Mouse (Mus musculus): ENCODE data around the gene Llph. TPM values are rescaled to one million over a fixed set of nuclear protein-coding genes. Genes with fewer than 3 reads are reported as not detected.

Gene Llph
- 50.9 and 58.7 TPM in 2 replicates for polyA plus RNA-seq (2015; fragmentation: Nextera tagmentation; extraction: Ambion mirVana)

DNA sequence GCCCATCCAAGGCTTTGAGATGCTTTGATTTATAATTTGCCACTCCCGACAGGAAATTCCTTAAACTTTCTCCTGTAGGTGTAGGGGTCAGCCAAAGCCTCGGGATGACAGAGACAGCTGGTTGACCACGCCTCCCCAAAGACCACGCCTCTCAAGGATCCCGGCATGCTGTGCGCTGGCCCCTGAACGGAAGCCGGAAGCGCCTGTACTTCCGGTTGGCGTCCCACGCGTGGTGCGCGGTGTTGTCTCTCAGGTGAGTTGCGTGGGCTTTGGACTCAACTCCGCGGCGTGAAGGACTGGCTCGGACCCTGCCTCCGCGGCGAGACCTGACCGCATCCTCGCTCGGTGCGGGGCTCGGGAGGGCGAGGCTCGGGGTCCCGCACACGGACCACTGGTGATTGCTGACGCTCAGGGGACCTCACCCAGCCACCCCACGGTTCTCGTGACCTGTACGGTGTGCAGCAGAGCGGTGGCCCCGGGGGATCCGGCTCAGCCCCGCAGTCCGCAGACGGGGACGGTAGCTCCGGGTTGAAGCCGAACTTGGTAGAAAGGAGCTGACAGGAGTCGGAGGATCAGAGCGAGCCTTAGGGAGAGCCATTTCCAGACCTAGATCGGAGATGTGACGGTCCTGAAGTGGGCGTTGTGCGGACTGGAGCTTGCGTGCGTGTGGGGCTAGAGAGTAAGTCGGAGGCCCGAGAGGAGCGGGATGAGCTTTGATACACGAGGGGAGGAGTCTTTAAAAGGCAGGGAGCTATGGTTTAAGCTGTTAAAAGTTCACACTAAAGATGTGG lies at the start of gene Llph:
TSS of gene Llph (plus strand) at position 200 of the 791 bp plus-strand sequence.
- H3K4me2 ChIP-seq, result peak within 1 kb of the TSS; percentile 95
- under 1% methylated on average over 57 of the region's 57 CpGs for WGBS
- peak within 1 kb of the TSS; percentile 19; the same call in 1 of the 2 replicates for H3K27ac ChIP-seq
- peak within 1 kb of the TSS; percentile 100 for H3K4me3 ChIP-seq
- H3K9me3 ChIP-seq (replicated peaks), result no peaks in the 10 kb centered on the region
- peak; percentile 96 for ATAC-seq
- H3K4me1 ChIP-seq, result peaks cover 16% of the 10 kb centered on the region
- no peaks in the 10 kb centered on the region for H3K27me3 ChIP-seq
- H3K36me3 ChIP-seq (ENCODE audit: poor library complexity, severe bottlenecking), result peaks cover 28% of the 10 kb centered on the region
- peak within 1 kb of the TSS; percentile 89 for H3K9ac ChIP-seq

DNA sequence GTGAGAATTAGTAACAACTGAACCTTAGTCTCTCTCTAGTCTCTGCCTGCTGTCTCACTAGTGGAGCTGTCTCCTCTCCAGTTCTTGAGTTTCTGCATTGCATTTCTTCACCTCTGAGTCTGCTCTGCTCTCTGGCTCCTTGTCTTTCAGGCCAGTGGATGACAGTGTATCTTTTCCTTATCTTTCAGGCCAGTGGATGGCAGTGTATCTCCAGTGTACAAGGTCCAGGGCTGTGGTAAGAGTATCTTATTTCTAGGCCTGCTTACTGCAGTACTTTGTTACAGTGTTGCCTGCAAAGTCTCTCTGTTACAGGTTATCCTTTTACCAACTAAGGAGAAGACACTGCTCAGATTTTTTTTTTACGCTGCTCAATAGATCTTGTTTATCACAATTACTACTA lies 44.0 kb upstream of the Llph start:
- no peaks in the 10 kb centered on the region for H3K4me1 ChIP-seq
- no peak for ATAC-seq
- H3K27ac ChIP-seq, result no peak overlapping the region
- no peaks in the 10 kb centered on the region for H3K27me3 ChIP-seq
- H3K4me3 ChIP-seq, result no peak overlapping the region
- no peak overlapping the region for H3K4me2 ChIP-seq
- no peaks in the 10 kb centered on the region for H3K36me3 ChIP-seq (ENCODE audit: poor library complexity, severe bottlenecking)
- H3K9ac ChIP-seq, result no peak overlapping the region
- no peaks in the 10 kb centered on the region; the same call in 1 of the 2 replicates for H3K9me3 ChIP-seq (replicated peaks)
- WGBS, result 95% methylated on average over 1 of the region's 1 CpGs

DNA sequence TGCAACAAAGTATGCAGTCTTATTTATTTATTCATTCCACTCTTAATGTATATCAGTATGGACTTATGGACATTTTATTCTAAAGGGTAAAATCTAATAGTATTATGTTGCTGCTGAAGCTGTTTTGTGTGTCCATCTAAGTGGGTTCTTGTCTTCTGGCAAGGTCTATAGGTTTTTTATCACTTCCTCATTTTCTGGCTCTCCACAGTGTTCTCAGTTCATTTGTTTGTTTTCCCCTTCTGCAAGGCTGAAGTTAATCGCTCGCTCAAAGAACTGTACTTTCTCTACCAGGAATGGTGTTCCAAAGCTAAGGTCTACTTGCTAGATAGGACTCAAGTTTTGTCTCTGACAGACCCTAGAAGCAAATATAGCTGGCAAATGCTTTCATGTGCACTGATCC lies 43.5 kb upstream of the Llph start:
- H3K9ac ChIP-seq, result no peak overlapping the region
- WGBS, result 88% methylated on average over 2 of the region's 2 CpGs

DNA sequence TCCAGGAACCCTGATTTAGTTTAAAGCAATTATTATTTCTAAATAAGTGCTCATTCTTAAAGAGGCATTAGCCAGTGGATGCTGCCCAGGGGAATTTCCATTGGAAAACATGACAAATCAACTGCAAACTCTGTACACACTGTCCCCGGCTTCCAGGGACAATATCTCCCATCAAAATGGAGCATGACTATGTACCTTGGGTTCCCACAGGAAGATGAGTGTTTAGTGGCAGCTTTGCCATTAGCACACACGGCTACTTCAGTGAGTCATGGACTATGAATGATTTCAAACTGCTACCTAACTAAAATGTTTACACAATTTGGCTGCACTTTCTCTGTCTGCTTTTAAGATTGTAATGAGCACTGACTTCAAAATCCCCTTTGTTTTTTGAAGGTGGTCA lies 38.4 kb upstream of the Llph start:
- H3K27me3 ChIP-seq, result no peaks in the 10 kb centered on the region
- no peaks in the 10 kb centered on the region for H3K36me3 ChIP-seq (ENCODE audit: poor library complexity, severe bottlenecking)
- H3K27ac ChIP-seq, result no peak overlapping the region
- H3K4me2 ChIP-seq, result no peak overlapping the region
- H3K4me1 ChIP-seq, result no peaks in the 10 kb centered on the region
- no peak for ATAC-seq
- H3K4me3 ChIP-seq, result no peak overlapping the region
- H3K9ac ChIP-seq, result no peak overlapping the region
- H3K9me3 ChIP-seq (replicated peaks), result no peaks in the 10 kb centered on the region; the same call in 1 of the 2 replicates
- 86% methylated on average over 2 of the region's 2 CpGs for whole genome bisulfite sequencing

More for the DNA sequence above, 43.5 kb upstream of the Llph start:
- Histone ChIP-seq H3K36me3 (ENCODE audit: poor library complexity, severe bottlenecking) (no peaks in the 10 kb centered on the region), H3K27me3 (no peaks in the 10 kb centered on the region), H3K4me1 (no peaks in the 10 kb centered on the region), H3K4me3 (no peak overlapping the region), H3K4me2 (no peak overlapping the region), H3K9me3 (replicated peaks) (no peaks in the 10 kb centered on the region; the same call in 1 of the 2 replicates), H3K27ac (no peak overlapping the region)
- no peak for ATAC-seq

GRCm38 (mm10) chr10:120189276-120189675 lies 37.6 kb upstream of the Llph start:
- H3K27ac ChIP-seq, result no peak overlapping the region
- no peak for ATAC-seq
- no peaks in the 10 kb centered on the region for H3K4me1 ChIP-seq
- H3K4me3 ChIP-seq, result no peak overlapping the region
- H3K4me2 ChIP-seq, result no peak overlapping the region
- no peak overlapping the region for H3K9ac ChIP-seq
- 79% methylated on average over 11 of the region's 11 CpGs for WGBS
- no peaks in the 10 kb centered on the region for H3K36me3 ChIP-seq (ENCODE audit: poor library complexity, severe bottlenecking)
- H3K9me3 ChIP-seq (replicated peaks), result no peaks in the 10 kb centered on the region; the same call in 1 of the 2 replicates
- H3K27me3 ChIP-seq, result no peaks in the 10 kb centered on the region

DNA sequence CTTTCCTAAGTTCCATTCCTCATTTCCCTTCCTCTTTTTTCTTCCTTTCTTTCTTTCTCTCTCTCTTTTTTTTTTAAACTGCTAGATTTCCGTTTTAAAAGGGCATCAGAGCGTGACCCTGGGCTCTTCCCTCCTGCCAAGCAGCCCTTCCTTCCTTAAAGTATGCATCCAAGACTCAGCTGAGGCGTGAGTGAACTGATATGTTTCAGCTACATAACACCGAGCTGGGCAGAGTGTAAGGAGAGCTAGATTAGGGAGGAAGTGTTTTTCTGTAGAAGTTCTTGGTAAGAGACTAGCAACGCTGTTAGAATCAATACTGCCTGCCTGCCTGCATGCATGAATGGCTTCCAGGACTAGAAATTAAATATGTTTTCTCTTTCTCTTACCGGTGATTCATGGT lies 37.1 kb upstream of the Llph start:
- H3K4me3 ChIP-seq, result no peak overlapping the region

GRCm38 (mm10) chr10:120191165-120191564 lies 35.7 kb upstream of the Llph start:
- Histone ChIP-seq H3K9ac (no peak overlapping the region), H3K9me3 (replicated peaks) (no peaks in the 10 kb centered on the region; the same call in 1 of the 2 replicates), H3K27ac (no peak overlapping the region), H3K27me3 (no peaks in the 10 kb centered on the region), H3K36me3 (ENCODE audit: poor library complexity, severe bottlenecking) (no peaks in the 10 kb centered on the region), H3K4me1 (no peaks in the 10 kb centered on the region), H3K4me3 (no peak overlapping the region), H3K4me2 (no peak overlapping the region)
- WGBS, result 89% methylated on average over 6 of the region's 6 CpGs
- no peak for ATAC-seq

More for the DNA sequence above, 37.1 kb upstream of the Llph start:
- Histone ChIP-seq H3K27me3 (no peaks in the 10 kb centered on the region), H3K9ac (no peak overlapping the region), H3K9me3 (replicated peaks) (no peaks in the 10 kb centered on the region; the same call in 1 of the 2 replicates), H3K27ac (no peak overlapping the region), H3K4me1 (no peaks in the 10 kb centered on the region), H3K4me2 (no peak overlapping the region), H3K36me3 (ENCODE audit: poor library complexity, severe bottlenecking) (no peaks in the 10 kb centered on the region)
- WGBS, result 30% methylated on average over 6 of the region's 6 CpGs
- no peak for ATAC-seq

DNA sequence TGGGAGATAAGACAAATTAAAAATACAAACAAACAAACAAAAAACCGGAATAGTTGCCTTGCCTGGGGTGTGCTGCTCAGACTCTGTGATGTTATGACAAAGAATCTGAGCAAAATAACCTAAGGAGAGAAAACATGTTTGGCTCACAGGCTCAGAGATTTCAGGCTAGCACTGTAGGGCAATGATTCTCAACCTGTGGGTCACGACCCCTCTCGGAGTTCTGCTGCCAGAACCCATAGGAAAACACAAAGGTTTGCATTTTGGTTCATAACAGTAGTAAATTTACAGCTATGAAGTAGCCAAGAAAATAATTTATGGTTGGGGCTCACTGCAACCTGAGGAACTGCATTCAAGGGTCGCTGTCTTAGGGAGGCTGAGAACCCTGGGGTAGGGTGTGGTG lies 34.6 kb upstream of the Llph start:
- H3K4me2 ChIP-seq, result no peak overlapping the region
- no peak for ATAC-seq
- H3K9ac ChIP-seq, result no peak overlapping the region
- 90% methylated on average over 4 of the region's 4 CpGs for WGBS
- H3K27me3 ChIP-seq, result no peaks in the 10 kb centered on the region
- no peaks in the 10 kb centered on the region for H3K4me1 ChIP-seq
- no peak overlapping the region for H3K27ac ChIP-seq
- no peaks in the 10 kb centered on the region for H3K9me3 ChIP-seq (replicated peaks)
- no peaks in the 10 kb centered on the region for H3K36me3 ChIP-seq (ENCODE audit: poor library complexity, severe bottlenecking)
- no peak overlapping the region for H3K4me3 ChIP-seq

- Histone ChIP-seq H3K9ac (no peak overlapping the region), H3K4me3 (no peak overlapping the region), H3K27ac (no peak overlapping the region), H3K9me3 (replicated peaks) (no peaks in the 10 kb centered on the region), H3K4me2 (no peak overlapping the region), H3K36me3 (ENCODE audit: poor library complexity, severe bottlenecking) (no peaks in the 10 kb centered on the region), H3K27me3 (no peaks in the 10 kb centered on the region), H3K4me1 (no peaks in the 10 kb centered on the region)
- 94% methylated on average over 8 of the region's 8 CpGs for WGBS
- no peak for ATAC-seq
Measured at GRCm38 (mm10) chr10:120193255-120193654, 33.6 kb upstream of the Llph start.

- H3K4me1 ChIP-seq, result peaks cover 11% of the 10 kb centered on the region
- WGBS, result 84% methylated on average over 14 of the region's 14 CpGs
- H3K4me2 ChIP-seq, result no peak overlapping the region
Measured at GRCm38 (mm10) chr10:120197061-120197835, 29.6 kb upstream of the Llph start.

GRCm38 (mm10) chr10:120201131-120201921 lies 25.5 kb upstream of the Llph start, which contains the start of gene Tmbim4:
Gene Tmbim4 (plus strand): TSS chr10:120201590.
- WGBS, result 2% methylated on average over 63 of the region's 65 CpGs
- H3K27me3 ChIP-seq, result peaks cover 31% of the 10 kb centered on the region
- H3K4me2 ChIP-seq, result peak within 1 kb of the TSS; percentile 80
- no peaks in the 10 kb centered on the region for H3K36me3 ChIP-seq (ENCODE audit: poor library complexity, severe bottlenecking)
- ATAC-seq, result peak; percentile 70; the same call in 1 of the 2 replicates
- no peak within 1 kb of the TSS for H3K27ac ChIP-seq
- H3K9ac ChIP-seq, result peak within 1 kb of the TSS; percentile 63
- peak within 1 kb of the TSS; percentile 51 for H3K4me3 ChIP-seq
- no peaks in the 10 kb centered on the region for H3K9me3 ChIP-seq (replicated peaks)
- H3K4me1 ChIP-seq, result peaks cover 11% of the 10 kb centered on the region

More at GRCm38 (mm10) chr10:120197061-120197835, 29.6 kb upstream of the Llph start:
- H3K9ac ChIP-seq, result no peak overlapping the region
- H3K36me3 ChIP-seq (ENCODE audit: poor library complexity, severe bottlenecking), result no peaks in the 10 kb centered on the region
- no peaks in the 10 kb centered on the region for H3K9me3 ChIP-seq (replicated peaks)
- ATAC-seq, result no peak
- H3K4me3 ChIP-seq, result no peak overlapping the region
- no peak overlapping the region for H3K27ac ChIP-seq
- H3K27me3 ChIP-seq, result peaks cover 17% of the 10 kb centered on the region

All from forebrain, embryonic 13.5 days (tissue).